Mouse (Mus musculus): ENCODE data around the gene Brpf3. TPM values are rescaled to one million over a fixed set of nuclear protein-coding genes. Genes with fewer than 3 reads are reported as not detected.
A peak's percentile ranks its signal among the peaks of the same experiment; 100 is the strongest.
"Not testable (repeated sequence)": the region's sequence is repeated elsewhere in the genome, so short reads cannot be mapped to it uniquely, and the experiment has no call there.

Brpf3 gene
- 10 to 100 TPM; 23.1 to 24.6 TPM for total RNA-seq (2021)
- long read RNA-seq, experiment 1, full-length matches to known transcripts, result 1 of 8 reads
- long read RNA-seq, experiment 1, partial matches to known transcripts, result 3 of 8 reads
- long read RNA-seq, experiment 1, other reads (novel, unspliced or antisense), result 4 of 8 reads
- long read RNA-seq, experiment 2, partial matches to known transcripts, result 7 of 11 reads
- long read RNA-seq, experiment 2, other reads (novel, unspliced or antisense), result 4 of 11 reads

DNA sequence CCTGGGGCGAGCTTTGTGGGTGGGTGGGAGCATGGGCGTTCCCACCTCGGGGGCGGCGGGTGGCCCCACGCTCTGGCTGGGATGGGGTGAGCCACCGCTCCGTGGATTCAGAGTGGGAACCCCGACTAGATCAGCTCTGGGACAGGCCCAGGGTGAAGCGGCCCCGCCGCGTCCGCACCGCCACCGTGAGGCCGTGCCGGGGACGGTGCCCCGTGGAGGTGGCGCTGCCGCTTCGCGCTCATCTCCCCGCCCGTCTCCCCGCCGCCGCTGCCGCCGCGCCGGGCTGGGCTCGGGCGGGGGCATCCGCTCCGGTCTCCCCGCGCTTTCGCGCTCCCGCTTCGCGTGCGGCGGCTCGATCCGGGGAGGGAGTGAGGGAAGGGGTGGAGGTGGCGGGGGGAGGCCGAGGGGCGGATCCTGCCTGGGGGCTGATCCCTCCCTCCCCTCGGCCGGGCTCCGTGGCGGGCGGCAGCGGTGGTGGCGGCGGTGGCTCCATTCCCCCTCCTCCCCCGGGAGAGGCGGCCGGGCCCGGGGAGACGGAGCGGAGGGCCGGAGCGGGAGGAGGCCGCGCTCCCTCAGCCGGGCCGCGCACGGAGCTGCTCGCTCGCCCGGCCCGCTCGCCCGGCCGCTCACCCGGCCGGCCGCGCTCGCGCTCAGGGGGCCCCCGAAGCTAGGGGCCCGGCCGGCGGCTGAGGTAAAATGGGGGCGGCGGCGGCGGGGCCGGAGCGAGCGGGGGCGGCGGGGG is at the start of gene Brpf3:
TSS of gene Brpf3 (plus strand) at position 420 of the 742 bp plus-strand sequence.
- DNase-seq (ENCODE audit: low spot score in 2 of 2), result peak; percentile 73 to 84

DNA sequence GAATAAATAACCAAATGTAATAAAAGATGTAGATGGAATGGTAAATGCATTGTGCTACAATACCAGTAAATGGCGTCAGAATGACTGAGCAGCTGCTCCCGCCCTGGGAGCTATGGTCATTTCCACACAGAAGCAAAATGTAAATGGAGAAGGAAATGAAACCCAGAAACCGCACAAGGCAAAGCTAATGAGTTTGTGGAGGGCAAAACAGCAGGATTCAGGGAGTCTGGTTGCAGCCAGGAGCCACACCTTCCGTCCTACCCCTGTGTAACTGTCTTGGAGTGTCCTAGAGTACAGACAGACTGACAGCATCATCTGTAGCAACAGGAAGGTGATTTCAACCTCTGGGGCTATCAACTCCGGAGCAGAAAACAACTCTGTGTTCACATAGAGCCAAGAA is 44.4 kb upstream of the Brpf3 start:
- DNase-seq (ENCODE audit: low spot score in 2 of 2), result no peak

DNA sequence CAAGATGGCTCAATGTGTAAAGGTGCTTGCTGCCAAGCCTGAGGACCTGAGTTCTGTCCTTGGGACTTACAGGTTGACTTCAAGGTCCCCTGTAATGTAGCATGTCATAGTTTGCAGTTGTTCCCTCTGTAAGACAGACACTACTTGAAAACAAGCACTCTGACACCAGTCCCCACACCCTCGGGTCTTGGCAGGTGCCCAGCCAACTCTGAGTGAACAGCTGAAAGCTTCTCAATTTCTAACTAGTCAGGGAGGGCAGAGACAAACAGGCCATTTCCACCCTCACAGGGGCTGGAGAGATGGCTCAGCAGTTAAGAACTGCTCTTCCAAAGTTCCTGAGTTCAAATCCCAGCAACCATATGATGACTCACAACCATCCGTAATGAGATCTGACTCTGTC is 43.4 kb upstream of the Brpf3 start:
- peak in 1 of 2 experiments; percentile 31 for DNase-seq (ENCODE audit: low spot score in 2 of 2)

DNA sequence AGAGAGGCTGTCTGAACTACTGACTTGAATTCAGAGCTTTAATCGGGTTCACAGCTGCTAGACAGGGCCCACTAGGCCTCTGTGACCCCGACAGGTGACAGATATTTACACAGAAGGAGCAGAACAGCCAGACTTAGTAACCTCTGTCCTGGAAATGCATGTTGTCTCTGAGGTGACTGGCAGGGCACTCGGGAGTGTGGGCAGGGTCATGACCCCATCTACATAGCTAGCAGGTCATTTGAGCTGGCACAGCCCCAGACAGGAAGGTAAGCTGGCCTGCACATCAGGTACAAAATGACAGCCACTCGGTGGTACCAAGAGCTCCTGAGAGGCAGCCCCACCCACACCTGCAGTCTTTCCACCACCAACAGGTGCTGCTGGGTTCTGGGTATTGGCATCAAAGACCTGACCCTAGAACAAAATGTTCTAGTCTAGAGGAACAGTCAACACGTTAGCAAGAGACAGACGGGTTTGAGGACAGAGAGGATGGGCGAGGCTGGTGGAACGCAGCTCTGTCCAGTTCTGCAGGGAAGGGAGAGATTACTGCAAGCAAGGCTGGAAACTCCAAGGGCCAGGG is 40.1 kb upstream of the Brpf3 start:
- no peak for DNase-seq (ENCODE audit: low spot score in 2 of 2)

DNA sequence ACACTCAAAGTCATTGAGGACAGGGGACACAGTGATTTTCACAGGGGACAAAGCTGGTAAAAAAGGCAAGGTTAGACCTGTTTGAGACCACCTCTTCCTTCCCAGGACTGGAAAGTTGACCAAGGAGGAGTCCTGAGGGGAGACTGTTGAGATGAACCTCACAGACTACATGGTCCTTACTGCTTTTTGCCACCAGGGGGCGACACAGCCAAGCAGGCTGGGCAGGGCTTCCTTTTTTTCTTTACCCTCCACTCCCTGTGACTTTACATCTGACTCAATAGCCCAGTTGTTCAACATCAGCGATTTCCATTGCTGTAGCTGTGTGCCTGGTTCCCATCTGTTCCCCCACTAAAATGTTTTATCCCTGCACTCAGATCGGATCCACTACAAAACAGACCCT is 39.0 kb upstream of the Brpf3 start:
- peak; percentile 75 to 76 for DNase-seq (ENCODE audit: low spot score in 2 of 2)

DNA sequence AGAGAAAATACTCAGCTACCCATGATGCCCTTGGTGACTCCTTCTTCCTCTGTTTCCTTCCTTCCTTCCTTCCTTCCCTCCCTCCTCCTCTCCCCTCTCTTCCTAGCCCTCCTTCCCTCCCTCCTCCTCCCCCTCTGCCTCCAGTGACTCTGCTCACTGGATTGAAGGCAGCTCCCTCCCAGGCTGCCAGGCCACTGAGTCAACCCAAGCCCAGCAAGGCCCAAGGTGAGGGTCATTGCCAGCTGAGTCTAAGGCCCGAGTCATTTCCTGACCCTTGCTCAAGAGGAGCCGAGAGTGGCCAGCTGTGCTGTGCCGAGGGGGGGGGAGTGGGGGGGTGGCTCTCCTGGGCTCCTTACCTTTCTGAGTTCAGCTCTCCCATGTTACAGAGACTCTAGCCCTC is 34.7 kb upstream of the Brpf3 start:
- no peak for DNase-seq (ENCODE audit: low spot score in 2 of 2)

DNA sequence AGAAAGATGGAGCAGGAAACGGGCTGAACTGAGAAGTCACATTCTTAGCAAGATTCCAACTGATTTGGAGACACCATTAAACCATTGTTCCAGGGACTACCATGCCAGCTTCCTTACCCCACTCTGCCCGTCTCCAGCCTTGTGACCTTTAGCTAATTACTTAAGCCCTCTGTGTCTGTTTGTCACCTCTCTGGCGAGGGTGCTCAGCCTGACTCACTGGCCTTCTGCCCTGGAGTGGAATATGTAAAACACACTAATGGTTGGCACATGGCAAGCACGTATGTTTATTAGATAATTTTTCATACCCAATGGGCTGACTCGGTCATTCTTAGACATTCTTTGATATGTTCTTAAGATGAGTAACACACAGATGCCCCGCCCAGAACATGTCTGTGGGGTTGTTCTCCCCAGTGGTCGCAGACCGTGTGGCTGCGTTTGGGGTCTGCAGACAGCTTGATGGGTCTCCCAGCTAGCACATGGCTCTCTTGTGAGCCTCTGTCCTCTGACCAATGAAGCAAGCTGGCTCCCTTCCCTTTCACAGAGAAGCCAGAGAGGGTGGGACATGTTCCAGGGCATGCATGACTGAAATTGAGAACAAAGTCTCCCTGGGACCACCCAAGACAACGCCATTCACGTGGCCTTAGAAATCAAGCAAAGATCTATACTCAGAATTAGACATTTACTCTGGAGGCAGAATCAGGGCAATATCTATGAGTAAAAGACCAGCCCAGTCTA is 33.9 kb upstream of the Brpf3 start:
- no peak for DNase-seq (ENCODE audit: low spot score in 2 of 2)

DNA sequence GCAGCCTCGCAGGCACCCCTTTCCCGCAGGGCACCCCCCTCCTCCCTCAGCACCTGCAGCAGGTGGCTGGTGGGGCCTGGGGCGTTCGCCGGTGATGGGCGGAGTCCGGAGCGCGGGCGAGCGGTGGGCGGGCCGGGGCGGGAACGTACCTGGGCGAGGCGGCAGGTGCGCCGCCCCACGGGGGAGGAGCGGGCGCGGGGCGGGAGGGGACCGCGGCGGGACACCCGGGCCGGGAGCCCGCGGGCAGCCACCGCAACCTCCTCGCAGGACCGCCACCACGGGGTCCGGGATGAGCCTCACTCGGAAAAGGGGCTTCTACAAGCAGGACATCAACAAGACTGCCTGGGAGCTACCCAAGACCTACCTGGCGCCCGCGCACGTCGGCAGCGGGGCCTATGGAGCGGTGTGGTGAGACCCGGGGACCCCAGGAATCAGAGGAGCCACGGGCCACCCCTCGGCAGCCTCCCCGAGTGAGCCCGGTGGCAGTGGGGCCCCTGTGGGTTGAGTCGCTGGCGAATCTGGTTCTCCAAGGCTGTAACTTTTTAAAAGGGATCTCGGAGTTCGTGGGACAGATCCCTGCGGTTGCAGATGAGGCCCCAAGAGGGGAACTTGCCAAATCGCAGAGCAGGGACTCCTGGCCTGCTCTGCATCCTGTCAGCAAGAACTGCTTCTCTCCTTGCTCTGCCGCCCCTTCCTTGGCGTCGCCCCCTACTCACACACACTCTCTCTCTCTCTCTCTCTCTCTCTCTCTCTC is 31.6 kb upstream of the Brpf3 start, which contains the start of gene Mapk13:
TSS of gene Mapk13 (plus strand) at position 177 of the 754 bp plus-strand sequence.
- DNase-seq (ENCODE audit: low spot score in 2 of 2), result no peak

DNA sequence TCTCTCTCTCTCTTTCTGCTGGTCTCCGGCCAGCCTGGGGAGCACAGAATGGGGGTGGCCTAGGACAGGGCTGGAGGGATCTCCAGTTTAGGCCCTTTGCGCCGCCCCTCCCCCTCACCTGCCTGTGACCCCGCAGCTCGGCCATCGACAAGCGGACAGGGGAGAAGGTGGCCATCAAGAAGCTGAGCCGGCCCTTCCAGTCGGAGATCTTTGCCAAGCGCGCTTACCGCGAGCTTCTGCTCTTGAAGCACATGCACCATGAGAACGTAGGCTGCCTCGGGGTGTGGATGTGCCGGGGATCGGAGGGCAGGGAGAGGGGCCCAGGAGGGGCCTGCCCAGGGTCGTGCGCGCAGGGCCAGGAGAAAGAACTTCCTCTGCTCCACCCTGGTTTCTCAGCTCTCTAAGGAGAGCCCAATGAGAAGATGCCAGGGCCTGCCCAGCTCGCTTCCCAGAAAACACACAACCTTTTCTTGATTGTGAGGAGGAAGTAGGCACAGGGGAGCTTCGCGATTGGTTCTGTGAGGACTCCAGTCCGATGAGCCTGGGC is 30.9 kb upstream of the Brpf3 start:
- DNase-seq (ENCODE audit: low spot score in 2 of 2), result peak in 1 of 2 experiments; percentile 31

DNA sequence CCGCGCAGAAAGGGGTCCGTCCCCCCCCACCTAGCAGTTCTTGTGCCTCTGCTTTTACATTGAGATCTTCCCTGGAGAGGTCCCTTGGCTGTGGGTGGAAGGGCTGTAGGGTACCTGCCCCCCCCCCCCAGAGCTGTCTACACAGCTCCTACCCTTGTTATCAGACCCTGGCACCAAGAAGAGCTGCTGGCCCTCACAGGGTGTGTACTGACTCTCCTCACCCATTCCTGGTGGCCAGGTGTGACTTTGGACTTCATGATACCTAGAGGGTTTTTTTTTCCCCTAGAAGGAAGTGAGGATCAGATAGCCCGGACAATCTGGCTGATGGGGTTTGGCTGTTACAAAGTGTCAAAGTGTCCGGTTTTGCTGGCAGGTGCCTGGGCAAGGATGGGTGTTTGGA is 29.6 kb upstream of the Brpf3 start:
- no peak for DNase-seq (ENCODE audit: low spot score in 2 of 2)

DNA sequence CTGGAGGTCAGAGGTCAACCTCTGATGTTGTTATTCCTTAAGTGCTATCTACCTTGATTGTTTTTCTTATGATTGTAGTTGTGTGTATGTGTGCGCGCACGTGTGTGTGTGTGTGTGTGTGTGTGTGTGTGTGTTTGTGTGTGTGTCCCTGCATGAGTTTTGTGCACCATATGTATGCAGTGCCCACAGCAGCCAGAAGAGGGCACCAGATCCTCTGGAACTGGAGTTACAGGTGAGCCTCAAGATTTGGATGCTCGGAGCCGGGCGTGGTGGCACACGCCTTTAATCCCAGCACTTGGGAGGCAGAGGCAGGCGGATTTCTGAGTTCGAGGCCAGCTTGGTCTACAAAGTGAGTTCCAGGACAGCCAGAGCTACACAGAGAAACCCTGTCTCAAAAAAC is 26.6 kb upstream of the Brpf3 start:
- not testable (repeated sequence) for DNase-seq (ENCODE audit: low spot score in 2 of 2)

DNA sequence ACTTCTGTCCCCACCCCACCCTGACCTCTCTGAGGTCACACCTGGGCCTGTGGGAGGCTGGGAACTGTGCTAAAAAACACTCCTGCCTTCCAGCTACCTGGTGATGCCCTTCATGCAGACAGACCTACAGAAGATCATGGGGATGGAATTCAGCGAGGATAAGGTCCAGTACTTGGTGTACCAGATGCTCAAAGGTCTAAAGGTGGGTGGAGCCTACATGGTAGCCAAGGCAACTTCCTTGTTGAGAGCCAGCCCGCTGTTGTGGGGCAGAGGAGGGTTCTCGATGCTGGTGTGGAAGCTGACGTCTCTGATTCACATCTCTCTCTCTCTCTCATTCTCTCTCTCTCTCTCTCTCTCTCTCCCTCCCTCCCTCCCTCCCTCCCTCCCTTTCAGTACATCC is 25.7 kb upstream of the Brpf3 start:
- no peak for DNase-seq (ENCODE audit: low spot score in 2 of 2)

DNA sequence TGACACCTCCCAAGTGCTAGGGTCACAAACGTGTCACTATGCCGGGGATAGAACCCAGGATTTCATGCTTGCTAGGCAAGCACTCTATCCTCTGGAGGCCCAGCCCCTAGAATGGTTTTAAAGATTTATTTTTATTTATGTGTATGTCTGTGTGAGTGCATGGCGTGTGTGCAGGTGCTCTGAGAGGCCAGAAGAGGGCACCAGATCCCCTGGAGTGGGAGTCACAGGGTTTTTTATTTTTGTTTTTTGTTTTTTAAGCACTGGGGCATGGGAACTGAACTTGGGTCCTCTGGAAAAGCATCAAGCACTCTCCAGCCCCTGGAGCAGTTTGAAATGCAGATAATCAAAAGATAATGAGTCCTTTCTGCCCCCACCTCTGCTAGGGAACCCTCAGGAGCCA is 24.1 kb upstream of the Brpf3 start:
- no peak for DNase-seq (ENCODE audit: low spot score in 2 of 2)

DNA sequence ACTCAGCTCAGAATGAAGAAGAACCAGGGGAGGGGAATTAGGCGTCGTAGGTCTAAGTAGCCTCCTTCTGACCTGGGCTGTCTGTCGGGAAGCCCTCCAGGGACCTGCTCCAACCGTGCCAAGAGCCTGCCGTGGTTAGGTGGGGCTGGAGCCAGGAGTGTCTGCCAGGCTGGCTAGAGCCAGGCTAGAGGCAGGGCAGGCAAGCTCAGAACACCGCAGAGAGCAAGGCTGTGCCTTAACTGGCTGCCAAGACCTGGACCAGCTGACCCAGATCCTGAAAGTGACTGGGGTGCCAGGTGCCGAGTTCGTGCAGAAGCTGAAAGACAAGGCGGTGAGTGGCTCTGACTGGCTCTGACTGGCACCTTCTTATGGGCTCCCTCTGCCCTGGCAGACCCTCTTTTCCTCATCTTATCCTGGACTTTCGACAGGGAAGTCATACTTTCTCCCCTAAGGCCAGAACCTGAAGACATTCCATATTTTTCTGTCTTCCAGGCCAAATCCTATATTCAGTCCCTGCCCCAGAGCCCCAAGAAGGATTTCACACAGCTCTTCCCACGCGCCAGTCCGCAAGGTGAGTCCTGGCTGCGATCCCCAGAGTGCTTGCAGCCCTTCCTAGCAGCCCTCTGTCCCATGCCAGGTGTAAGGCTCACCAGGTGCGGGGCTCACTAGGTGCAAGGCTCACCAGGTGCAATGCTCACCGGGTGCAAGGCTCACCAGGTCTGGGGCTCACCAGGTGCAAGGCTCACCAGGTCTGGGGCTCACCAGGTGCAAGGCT is 23.5 kb upstream of the Brpf3 start:
- no peak for DNase-seq (ENCODE audit: low spot score in 2 of 2)

DNA sequence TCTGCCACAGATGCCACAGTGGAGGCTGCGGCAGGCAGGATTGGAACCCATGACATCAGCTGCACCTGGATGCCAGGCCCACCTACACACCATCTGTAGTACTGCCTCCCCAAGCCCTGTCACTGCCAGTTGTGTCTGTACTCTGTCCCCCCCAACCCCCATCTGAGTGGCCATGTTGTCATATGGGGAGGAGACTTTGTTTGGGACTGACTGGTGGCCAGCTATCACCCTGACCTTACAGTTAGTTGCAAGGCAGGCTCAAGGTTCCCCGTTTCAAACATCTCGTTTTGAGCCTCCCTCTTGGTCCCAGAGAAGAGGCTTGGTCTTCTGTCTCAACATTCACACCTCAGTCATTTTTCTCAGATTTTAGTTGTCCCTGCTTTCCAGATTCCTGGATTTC is 21.2 kb upstream of the Brpf3 start:
- no peak for DNase-seq (ENCODE audit: low spot score in 2 of 2)

DNA sequence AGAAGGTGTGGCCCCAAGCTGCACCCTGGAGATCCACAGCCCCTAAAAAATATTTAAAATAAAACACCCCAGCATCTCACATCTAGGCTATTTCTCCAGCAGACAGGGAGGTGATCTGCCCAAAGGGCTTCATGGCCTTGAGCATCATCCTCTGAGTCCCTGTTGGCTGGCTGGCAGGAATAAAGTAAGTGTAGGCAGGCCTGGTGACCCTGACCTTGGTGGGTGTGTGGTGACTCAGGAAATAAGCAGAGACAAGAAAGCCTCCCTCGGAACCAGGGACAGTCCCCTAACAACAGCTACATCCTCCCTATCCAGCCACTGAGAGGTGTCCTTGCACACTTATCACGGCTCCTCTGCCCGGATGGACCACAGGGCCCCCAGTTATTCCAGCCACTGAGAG is 20.1 kb upstream of the Brpf3 start:
- no peak for DNase-seq (ENCODE audit: low spot score in 2 of 2)

DNA sequence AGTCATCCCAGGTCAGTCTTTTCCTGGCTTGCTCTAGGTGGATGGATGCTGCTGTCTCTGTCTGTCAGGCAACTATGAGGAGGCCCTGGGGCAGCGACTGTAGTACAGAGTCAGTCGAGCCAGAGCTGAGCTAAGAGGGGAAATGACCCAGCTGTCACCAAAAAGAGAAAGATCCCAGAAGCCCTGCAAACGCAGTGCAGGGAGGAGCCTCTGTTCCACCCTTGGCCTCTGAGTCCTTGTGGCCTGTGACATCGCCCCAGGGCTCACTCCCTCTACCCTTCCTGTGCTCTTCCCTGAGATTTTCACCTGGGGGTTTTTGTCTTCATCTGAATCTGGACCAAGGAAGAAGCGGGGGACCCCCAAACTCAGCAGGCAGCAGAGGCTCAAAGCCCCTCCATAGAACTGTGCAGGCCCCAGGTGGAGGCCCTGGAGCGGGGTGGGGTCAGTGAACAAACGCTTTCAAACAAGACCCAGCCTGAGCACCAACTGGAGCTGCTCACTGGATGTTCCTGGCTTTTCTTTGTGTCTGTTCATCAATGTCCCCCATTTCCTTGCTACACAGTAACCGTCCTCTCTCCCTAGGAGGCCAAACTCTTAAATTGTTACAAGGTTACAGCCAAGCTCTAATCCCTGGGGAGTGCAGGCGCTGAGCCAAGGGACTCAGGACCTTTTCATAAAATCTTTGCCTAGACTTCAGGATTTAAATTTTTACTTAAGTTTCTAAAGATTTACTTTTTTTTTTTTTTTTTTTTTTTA is 19.4 kb upstream of the Brpf3 start:
- no peak for DNase-seq (ENCODE audit: low spot score in 2 of 2)

DNA sequence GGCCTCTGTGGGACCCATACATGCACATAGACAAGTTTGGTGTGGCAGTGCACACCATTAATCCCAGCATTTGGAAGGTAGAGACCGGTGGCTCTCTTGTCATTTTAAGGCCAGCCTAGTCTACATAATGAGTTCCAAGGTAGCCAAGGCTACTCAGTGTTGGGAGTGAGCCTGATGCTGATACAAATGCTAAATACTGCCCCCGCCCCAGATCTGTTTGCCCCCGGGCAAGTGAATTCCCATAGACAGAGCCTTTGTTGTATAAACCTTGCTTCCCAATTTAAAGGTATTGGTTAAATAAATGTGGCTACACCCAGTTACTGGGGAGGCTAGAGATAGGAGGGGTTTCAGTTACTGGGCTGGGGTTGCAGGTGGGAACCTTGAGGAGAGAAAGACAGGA is 15.9 kb upstream of the Brpf3 start:
- no peak for DNase-seq (ENCODE audit: low spot score in 2 of 2)

DNA sequence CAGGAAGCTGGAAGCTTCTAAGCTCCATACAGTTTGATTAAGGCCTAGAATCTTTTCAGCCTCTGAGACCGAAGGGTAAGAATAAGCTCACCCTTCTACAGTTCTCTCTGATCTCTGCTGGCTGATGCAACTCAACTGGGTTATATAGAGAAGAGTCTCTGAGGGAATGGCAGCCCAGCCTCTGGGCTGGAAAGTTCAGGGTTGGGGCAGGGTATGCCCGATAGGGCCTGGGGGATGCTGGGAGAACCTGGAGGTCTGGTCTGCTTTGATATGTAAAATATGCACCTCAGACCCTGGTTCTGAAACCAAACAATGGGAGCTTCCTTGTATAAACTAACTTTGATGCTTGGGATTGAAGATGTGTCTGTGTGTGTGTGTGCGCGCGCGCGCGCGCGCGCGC is 13.4 kb upstream of the Brpf3 start:
- no peak for DNase-seq (ENCODE audit: low spot score in 2 of 2)

Data from gastrocnemius, postnatal 4 days (tissue).